Mouse (Mus musculus) layer of hippocampus, adult 9-11 months (tissue): ENCODE results near the gene Dnase1.
A peak's percentile ranks its signal among the peaks of the same experiment; 100 is the strongest.
"Not testable (repeated sequence)": the region's sequence is repeated elsewhere in the genome, so short reads cannot be mapped to it uniquely, and the experiment has no call there.

Experiments
- DNase-seq: peaks from one replicate; pipeline ENCODE4 v3.0.0; 2022

Dnase1 gene

GRCm38 (mm10) chr16:4052601-4053000 is 15.9 kb downstream of the Dnase1 start:
- no peak for DNase-seq

GRCm38 (mm10) chr16:4053811-4054210 is 17.1 kb downstream of the Dnase1 start:
- no peak for DNase-seq

GRCm38 (mm10) chr16:4064945-4065344 is 28.2 kb downstream of the Dnase1 start:
- DNase-seq: no peak

GRCm38 (mm10) chr16:4068588-4068987 is 31.8 kb downstream of the Dnase1 start:
- DNase-seq: peak; percentile 44

GRCm38 (mm10) chr16:4074297-4074696 is 37.6 kb downstream of the Dnase1 start:
- DNase-seq: no peak

- no peak for DNase-seq
These were observed 38.1 kb downstream of the Dnase1 start for GRCm38 (mm10) chr16:4074836-4075235.

- peak; percentile 93 for DNase-seq
These were observed 40.8 kb downstream of the Dnase1 start, which contains the start of gene Trap1 for GRCm38 (mm10) chr16:4077384-4078061. Gene Trap1, minus strand, starts transcription at chr16:4077827.

GRCm38 (mm10) chr16:4078302-4078701 is 41.6 kb downstream of the Dnase1 start:
- not testable (repeated sequence) for DNase-seq

- DNase-seq: no peak
These were observed 42.9 kb downstream of the Dnase1 start for GRCm38 (mm10) chr16:4079656-4080055.

GRCm38 (mm10) chr16:4080419-4080818 is 43.7 kb downstream of the Dnase1 start:
- not testable (repeated sequence) for DNase-seq

- DNase-seq: no peak
These were observed 48.3 kb downstream of the Dnase1 start for GRCm38 (mm10) chr16:4085051-4085450.

GRCm38 (mm10) chr16:4085851-4086387 is 49.2 kb downstream of the Dnase1 start:
- no peak for DNase-seq

- no peak for DNase-seq
These were observed 50.6 kb downstream of the Dnase1 start for GRCm38 (mm10) chr16:4087214-4087913.
